Mouse (Mus musculus) induced T-regulatory cell, adult 2 months (primary cell): ENCODE measurements around the gene Susd2.

Experiments
- DNase-seq: peaks from one replicate; pipeline ENCODE4 v3.0.0-alpha.2; 2012; ENCODE audit warnings: low read depth

Susd2 gene

DNA sequence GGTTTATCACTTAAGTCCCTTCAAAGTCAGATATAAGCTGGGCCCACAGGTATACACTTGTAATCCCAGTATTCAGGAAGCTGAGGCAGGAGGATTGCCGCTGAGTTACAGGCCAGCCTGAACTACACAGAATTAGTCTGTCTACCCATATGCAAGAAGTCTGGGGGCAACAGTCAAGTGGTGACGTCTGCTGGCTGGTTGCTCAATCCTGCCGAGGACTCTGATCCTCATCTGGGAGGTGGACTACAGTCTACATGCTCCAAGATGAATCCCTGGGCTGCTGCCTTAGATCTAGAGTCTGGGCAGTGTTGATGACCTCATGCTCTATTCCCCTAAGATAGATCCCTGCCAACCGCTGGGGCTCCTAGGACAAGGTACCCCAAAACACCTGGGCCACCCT lies 10.2 kb upstream of the Susd2 start:
- DNase-seq: no peak

DNA sequence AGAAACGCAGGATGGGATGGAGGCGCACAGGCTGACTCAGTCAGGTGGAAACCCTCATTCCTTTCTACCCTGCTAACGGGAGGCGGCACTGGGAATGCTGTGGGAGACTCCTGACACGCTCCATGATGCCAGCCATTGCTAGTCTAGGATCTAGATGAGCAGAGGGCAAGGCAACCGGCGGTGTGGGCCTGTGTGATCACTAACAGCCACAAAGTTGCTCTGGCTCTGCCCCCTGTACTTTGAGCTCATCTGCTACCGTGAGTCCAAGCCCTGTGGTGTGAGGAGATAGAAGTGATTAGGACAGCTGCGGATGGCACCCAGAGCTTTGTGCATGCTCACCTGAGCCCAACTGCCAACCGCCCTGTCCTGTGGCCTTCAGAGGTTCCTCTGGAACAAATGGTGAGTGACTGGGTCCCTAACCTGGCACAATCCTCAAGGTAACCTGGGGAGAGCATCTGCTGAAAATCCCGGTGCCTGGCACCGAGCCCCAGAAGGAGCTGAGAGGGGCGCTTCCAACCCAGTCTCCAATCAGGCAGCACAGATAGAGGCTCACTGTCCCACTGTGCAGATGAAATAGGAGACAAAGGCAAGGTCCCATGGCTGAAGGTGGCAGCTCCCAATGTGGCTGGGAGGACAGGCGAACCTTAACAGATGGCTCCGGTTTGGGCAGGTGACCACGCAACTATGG lies 7.7 kb upstream of the Susd2 start:
- DNase-seq: no peak

DNA sequence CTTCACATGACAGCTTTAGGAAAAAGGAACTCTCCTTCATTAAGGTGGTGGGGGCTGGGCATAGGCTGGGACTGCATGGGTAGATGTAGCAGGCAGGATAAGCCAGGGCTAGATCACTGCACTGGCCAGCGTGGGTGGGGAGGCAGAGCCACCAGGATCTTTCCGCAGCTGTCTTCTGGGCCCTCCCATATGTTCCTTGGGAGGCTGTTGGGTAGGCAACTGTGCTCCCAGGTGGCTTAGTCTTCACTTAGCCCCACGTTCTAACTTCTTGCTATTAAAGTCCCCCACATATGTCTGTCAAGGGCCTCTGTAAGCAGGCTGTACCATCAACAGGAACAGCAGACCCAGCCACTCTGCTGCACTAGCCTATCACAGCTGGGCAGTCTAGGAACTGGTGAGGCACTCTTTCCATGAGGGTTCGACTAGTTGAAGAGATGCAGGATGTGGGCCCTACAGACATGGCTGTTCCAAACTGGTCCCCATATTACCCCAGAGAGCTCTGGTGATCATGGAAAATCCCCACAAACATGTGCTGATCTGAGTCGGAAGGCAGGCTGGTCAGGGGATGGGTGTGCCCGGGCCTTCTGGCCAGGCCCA lies 6.6 kb upstream of the Susd2 start:
- no peak for DNase-seq

DNA sequence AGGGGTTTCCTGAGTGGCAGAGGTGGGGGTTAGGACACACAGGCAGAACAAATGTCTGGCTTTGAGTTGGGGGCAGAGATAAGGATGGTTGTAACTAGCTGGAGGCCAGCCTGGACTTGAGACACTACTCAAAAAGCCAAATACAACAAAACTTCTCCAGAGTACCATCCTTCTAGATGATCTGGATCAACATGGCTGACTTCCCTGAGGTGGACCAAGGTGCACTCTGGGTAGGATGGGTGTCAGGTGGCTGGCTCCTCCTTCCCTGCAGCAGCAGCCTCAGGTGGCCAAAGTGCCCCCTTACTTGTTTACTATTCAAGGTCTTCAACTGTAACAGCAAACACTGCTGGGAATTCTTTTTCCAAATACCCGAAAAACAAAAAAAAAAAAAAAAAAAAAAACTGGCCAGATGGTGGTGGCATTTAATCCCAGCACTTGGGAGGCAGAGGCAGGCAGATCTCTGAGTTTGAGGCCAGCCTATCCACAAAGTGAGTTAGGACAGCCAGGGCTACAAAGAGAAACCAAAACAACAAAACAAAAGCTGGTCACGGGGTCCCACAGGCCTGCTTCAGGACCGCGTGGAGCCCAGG lies 5.7 kb upstream of the Susd2 start:
- DNase-seq: no peak

DNA sequence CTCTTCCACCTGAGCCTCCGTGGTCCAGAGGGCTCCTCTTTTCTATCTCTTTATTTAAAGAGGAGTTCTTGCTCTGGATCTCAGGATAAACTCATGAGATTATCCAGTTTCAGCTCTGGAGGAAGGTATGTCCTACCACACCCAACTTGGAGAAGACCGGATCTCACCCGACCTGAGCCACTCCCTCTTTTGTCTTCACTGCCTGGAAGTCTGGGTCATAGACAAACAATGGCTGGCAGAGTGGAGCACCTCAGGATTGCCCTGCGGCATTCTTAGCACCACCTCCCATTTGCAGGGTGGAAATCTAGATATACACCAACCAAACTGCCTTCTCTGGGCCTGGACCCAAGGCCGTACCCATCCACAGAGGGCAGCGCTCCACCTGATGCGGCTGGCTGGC lies 5.2 kb upstream of the Susd2 start:
- DNase-seq: no peak

DNA sequence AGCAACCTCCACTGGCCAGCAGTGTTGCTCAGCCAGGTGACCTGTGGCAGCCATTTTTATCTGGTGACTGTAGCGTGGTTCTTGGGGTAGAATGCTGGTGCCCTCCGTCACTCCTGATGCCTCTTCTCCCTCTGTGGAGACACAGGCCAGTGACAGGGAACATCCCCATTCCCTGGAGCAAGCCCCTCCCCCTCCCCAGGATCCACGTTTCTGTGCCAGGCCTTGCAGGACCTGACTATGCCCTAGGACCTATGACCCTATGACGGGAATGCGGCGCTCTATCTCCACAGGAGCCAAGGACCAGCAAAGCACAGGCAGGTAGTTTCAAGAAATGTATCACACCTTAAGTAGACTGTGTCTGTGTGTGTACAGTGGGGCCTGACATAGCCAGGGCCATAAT lies 4.3 kb upstream of the Susd2 start:
- no peak for DNase-seq

DNA sequence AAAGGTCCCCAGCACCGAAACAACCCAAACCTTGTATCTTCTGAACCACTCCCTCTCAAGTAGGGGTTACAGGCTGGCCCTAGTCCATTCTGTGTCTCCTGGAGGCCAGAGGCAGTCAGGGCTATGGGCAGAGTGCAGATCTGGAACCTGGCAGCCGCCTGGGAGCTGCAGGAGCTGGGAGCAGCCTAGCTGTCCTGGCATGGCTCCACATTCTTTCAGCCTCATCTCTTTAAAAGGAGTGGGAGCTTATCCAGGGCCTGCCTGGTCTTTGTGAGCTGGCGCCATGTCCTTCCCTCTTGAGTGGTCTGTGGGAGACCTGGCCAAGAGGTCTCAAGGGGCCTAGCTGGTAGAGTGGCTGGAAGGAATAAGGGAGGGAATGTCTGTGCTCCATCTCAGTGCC lies 3.6 kb upstream of the Susd2 start:
- no peak for DNase-seq

DNA sequence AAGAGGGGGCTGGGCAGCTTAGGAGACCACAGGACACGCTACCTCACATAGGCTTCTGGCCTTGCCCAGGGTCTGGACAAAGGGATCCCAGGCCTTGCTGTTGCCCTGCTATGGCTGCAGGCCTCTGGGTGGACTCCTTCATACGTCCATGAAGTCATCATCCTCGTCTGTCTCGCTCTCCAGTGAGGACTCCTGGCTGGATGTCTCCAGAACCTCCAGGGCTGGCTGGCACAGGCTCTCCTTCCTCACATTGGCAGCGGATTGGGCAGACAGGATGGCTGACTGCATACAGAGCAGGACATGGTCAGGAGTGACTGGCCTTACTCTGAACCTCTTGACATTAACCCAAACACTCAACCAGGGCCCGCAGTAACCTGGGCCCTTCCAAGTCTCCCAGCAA lies 2.6 kb upstream of the Susd2 start:
- no peak for DNase-seq

DNA sequence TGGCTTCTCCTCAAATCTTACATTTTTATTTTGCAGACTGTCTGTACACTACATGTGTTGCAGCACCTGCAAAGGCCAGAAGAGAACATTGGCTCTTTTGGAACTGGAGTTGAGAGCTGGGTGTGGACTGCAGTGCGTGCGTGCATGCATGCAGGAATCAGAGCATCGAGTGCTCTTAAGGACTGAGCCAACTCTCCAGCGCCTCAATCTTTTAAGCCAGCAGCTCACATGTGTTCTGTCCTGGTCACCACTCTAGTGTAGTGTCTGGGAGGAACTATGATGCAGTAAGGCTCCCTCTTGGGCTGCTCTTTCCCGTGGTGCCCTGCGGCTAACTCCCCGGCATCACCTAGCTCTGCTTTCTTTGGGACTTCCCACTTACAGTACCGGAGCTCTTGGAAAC lies 1.8 kb upstream of the Susd2 start:
- no peak for DNase-seq

DNA sequence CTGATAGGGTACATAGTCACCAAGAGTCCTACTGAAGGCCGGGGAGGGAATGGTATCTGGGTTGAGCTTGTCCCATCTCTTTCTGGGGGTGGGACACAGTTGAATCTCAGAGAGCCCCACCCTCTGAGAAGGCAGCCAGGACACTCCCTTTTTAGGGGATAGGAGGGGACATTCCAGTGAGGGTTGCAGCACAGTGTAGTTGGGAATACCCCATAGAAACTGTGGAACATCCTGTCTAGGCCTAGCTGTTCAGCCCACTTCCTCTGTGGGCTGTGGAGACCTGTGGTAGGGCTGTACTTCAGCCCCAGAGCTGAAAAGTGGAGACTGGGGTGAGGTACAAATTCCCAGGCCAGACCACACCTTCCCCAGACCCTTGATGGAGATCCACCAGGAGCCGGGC lies 917 bp downstream of the Susd2 start:
- peak; percentile 53 for DNase-seq

DNA sequence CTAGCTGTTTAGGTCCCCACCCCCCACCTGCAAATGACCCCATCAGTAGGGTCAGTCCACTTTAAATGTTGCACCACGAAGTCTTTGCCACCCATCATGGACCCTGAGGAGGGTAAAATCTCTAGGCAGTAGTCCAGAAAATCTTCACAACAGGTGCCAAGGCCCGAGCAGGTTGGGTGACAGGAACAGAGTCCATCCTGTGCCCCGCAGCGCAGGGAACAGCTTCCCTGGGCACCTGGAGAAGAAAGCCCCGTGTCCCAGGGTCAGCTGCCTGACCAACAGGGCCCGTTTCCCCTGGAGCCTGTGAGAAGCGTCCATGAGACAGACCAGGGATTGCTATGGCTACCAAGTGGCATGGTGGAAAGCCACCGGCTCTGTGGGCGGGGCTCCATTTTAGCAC lies 1.4 kb downstream of the Susd2 start:
- no peak for DNase-seq

DNA sequence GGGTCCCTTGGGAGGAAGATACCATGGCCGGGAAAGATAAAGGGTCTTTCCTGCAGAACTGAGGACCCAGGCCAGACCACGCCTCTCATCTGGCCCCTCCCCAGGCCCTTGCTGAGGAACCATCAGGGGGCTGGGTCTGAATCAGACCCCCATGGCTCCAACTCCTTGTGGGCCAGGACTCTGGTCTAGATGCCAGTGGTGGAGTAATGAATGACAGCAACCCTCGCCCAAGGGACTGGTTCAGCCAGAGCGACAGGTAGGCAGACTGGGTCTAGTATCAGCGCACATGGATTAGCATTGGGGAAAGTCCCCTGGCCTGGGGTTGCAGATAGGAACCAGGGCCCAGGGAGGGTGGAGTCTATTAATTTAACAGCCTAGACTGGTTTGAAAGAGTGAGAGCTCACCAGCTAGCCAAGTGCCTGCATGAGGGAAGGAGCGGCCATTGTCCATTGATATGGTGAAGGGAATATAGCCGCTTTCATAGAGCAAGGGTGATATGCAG lies 2.0 kb downstream of the Susd2 start:
- DNase-seq: peak; percentile 29

DNA sequence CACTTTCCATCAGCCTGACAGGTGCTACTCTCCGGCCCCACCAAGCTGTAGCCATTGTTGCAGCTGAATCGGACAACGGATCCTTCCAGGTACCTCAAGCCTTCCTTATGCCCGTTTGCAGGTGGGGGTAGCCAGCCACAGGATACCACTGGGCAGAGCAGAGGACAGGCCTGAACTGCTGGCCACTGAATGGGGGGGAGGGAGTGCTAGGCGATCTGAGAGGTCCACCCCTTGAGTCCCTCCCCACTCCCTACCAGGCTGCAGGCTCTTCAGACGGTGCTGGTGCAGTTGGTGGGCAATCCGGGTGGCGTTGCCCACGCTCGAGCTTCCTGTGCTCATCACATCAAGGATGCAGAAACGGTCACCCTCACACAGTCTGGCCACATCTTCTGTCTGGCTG lies 6.1 kb downstream of the Susd2 start:
- DNase-seq: no peak

DNA sequence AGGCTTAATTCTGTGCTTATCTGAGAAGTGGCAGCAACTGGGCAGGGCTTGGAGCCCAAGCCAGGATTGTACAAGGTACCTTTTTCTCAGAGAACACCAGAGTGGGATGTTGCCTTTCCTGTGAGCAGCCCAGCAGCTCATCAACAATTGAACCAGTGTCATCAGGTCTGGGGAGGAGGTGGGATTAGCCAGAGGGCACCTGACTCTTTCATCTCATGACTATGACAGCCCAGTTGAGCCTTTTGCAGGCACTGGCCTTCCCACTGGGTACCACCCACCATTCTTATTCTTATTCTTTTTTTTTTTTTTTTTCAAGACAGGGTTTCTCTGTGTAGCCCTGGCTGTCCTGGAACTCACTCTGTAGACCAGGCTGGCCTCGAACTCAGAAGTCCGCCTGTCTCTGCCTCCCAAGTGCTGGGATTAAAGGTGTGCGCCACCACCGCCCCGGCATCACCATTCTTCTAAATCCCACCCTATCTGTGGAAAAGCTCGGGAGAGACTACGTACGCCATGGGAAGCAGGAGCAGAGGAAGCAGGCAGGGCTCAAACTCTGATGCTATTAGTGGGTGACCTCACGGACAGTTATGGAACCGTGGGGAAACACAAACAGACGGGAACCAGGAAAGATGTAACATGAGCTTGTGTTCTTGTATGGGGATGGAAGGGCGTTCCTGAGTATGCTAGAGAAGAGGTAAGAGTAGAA lies 7.6 kb downstream of the Susd2 start:
- DNase-seq: no peak

DNA sequence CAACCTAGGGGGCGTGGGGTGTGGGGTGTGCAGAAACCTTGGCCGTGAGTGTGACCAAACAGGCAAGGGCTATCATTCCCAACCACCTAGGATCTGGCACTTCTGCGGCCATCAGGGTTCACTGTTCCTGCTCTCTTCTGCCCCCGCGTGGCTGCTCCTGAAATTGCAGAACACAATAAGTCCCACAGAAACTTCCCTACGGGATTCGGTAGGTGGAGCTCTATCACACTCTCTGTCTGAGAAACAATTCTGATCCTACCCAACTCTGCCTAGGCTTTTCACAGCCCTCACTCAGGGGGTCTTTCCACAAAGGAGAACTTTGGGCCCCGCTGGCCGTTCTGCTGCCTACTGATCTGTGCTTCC lies 8.1 kb downstream of the Susd2 start:
- peak; percentile 88 for DNase-seq

DNA sequence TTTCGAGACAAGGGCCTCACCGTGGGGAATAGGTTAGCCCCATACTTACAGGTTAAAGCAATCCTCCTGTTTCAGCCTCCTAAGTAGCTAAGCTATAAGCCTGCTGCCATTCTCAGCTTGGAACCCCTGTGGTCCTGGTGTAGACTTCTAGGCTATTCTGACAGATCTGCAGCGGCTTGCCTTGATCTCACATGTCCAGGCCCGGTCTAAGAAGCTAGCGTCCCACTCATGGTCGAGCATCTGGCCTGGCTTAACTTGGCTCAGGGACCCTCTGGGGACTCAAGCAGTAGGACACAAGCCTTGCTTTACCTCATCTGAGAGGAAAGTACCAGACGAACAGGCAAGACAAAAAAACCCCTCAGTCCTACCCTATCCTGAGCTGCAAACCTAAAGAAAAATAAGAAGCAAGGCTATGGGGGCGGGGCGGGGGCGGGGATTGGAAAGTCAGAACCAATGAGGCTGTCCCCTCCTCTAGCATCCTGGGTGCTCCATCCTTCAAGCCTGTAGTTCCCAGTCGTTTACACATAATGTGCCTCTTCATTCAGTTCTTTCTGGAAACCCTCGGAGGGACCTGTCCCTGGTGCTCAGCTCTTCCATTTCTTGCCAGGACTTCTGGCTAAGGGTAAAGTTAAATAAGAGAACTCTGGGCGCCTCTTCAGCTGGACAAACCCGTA lies 8.7 kb downstream of the Susd2 start:
- no peak for DNase-seq

DNA sequence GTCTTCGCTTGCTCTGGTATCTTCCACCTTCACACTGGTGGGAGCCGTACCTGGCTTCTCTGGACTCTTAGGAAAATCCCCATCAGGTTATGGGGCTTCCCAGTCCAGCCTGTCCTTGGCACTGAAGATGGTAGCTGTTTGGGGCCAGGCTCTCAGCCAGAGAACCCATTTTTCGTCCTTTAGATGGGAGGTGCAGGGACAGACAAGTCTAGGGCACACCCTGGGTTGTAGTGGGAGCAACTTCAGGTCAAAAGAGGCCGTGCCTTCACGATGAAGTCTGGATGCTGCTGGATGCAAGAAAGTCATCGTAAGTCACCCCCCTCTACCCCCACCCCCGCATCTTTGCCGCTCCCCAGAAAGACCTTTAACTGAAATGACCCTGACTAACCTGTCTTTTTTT lies 9.2 kb downstream of the Susd2 start:
- DNase-seq: no peak

DNA sequence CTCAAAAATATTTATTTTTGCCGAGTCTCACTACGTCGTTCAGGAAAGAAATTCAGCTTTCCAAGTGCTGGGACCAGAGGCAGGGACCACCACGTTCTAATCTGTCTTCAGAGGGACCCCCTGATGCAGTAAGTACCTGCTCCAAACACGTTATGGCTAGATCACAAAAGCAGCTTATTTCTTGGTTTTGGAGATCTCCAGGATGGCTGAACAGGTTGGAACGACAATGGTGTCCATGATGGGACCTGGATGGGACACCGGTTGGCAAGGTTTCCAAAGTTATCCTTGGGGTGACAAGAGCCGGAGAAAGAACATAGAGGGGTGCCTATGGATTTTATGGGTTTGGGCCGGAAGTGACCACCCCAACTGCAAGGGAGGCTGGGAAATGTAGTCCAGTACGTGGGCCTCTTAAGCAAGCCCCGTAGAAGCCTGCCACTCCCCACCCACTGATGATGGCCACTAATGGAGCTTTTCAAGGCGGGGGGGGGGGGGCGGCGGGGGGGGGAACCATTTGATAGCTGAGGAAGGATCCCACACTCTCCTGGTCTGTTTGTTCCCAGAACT lies 10.2 kb downstream of the Susd2 start:
- no peak for DNase-seq

DNA sequence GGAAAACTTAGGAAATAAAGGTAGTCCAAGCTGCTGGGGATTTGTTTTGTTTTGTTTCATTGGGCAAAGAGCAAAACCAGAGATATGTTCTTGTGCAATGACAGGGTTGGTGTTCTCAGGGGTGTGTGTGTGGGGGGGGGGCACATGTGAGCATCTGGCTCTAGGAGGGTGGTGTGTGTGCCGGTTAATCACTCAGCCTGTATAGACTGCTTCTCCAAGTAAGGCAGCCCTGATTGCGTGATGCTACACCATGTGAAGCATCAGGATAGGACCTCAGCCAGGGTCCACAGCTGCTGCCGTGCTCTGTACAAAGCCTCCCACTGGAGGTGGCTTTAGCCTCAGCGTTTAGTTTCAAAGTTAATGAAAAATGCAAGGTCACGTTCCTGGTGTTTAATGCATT lies 10.8 kb downstream of the Susd2 start:
- DNase-seq: no peak

DNA sequence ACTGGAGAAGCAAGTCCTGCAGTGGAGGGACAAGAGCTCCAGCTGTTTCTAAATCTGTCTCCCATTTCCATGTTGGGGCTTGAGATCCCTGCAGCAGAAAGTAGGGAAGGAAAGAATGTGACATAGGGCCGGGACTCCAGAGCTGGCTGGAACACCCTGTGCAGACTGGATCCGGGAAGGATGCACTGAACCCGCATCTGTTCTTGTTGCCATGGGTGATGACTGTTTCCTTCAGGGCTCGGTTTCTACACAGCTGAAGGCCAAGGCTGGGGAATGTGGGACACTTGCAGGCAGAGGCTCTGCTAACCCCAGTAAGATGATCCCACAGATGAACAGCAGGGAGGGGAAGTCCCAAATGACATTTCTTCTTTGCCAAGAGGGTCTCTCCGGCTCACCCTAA lies 11.2 kb downstream of the Susd2 start:
- DNase-seq: no peak

DNA sequence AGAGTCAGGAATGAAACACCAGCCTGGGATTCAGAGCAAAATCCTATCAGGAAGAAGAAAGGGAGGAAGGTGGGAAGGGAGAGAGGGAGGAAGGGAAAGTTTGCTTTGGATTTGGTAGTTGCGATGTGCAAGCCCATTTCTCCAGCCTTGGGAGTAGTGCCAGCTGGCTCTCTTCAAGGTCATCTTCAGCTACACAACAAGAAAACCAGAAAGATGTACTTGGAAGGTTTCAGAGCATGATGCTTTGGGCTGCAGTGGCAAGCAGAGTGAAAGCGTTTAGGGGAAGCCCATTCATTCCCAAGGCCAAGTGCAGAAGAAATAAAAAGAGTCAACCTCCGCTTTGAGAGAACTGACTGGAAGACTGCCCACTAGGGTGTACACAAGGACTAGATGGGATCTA lies 16.3 kb downstream of the Susd2 start:
- DNase-seq: no peak

DNA sequence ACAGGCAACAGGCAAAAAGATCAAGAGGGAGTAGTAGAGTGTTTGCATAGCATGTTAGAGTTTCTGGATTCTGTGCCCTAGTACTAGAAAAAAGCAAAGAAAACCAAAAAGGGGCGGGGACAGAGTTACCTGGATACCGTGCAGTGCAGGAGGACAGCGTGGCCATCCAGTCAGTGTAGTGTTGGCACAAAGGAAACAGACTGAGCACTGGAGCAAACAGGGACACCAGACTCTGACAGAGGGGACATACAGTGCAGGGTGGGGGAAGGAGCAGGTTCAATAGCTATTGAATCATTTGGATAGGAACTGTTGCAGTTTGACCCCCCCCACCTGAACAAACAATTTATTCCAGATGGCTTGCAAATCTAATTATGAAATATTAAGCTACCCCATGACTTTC lies 16.8 kb downstream of the Susd2 start:
- no peak for DNase-seq
